Mouse (Mus musculus) heart, embryonic 10.5 days (tissue): ENCODE measurements at regions not wholly inside any gene's neighbourhood (a gene's known extent, or its start where the extent isn't known, plus 50 kb on each side); places are given as distances from the start of the nearest gene placed in this dataset.

Experiments
- DNase-seq: peaks from one replicate; pipeline ENCODE4 v3.0.0-alpha.2; 2017; ENCODE audit warnings: low spot score
- H3K27ac ChIP-seq: fragments of 300-500 bp; sonication (generic); 2 replicates; pipeline ENCODE4 v1.5.1; 2016; ENCODE audit warnings: mild to moderate bottlenecking
- H3K27me3 ChIP-seq: fragments of 300-500 bp; sonication (generic); 2 replicates; pipeline ENCODE4 v1.6.1; 2016; ENCODE audit warnings: mild to moderate bottlenecking; ENCODE audit not compliant: poor library complexity, insufficient read depth, severe bottlenecking
- H3K36me3 ChIP-seq: fragments of 300-500 bp; sonication (generic); 2 replicates; pipeline ENCODE4 v1.6.1; 2016; ENCODE audit warnings: mild to moderate bottlenecking, moderate library complexity
- H3K4me1 ChIP-seq: fragments of 300-500 bp; sonication (generic); 2 replicates; pipeline ENCODE4 v1.6.1; 2016; ENCODE audit warnings: mild to moderate bottlenecking
- H3K4me3 ChIP-seq: fragments of 300-500 bp; sonication (generic); 2 replicates; pipeline ENCODE4 v1.5.1; 2016; ENCODE audit warnings: mild to moderate bottlenecking, moderate library complexity
- H3K9me3 ChIP-seq: fragments of 300-500 bp; sonication (generic); 2 replicates; pipeline ENCODE4 v1.6.1; 2016; ENCODE audit warnings: mild to moderate bottlenecking, moderate library complexity
- WGBS: fragments of 180-500 bp; shearing (Covaris S2); methylation state at CpG from one replicate; pipeline ENCODE4 v1.1.7; 2016; 5-methylcytosine and 5-hydroxymethylcytosine counted together

- H3K9me3 ChIP-seq: no peaks in the 10 kb centered on the region
- H3K4me1 ChIP-seq: no peaks in the 10 kb centered on the region
- WGBS: 62% methylated on average over 1 of the region's 1 CpGs
- H3K27ac ChIP-seq: no peak overlapping the region
- no peaks in the 10 kb centered on the region for H3K36me3 ChIP-seq
- H3K4me3 ChIP-seq: no peak overlapping the region
- DNase-seq: no peak
- no peaks in the 10 kb centered on the region for H3K27me3 ChIP-seq
These were observed 127.8 kb upstream of the Sdr16c6 start for GRCm38 (mm10) chr4:4205158-4205557.

- no peaks in the 10 kb centered on the region for H3K4me1 ChIP-seq
- H3K27me3 ChIP-seq: no peaks in the 10 kb centered on the region
- no peak overlapping the region for H3K4me3 ChIP-seq
- no peak overlapping the region for H3K27ac ChIP-seq
- WGBS: 63% methylated on average over 2 of the region's 2 CpGs
- no peaks in the 10 kb centered on the region for H3K36me3 ChIP-seq
- no peaks in the 10 kb centered on the region for H3K9me3 ChIP-seq
- DNase-seq: no peak
These were observed 122.0 kb upstream of the Sdr16c6 start for GRCm38 (mm10) chr4:4199309-4199708.

- H3K27ac ChIP-seq: no peak overlapping the region
- DNase-seq: no peak
- no peaks in the 10 kb centered on the region for H3K4me1 ChIP-seq
- no peaks in the 10 kb centered on the region for H3K27me3 ChIP-seq
- no peaks in the 10 kb centered on the region for H3K36me3 ChIP-seq
- 57% methylated on average over 2 of the region's 2 CpGs for WGBS
- H3K4me3 ChIP-seq: no peak overlapping the region
- no peaks in the 10 kb centered on the region for H3K9me3 ChIP-seq
These were observed 118.5 kb upstream of the Sdr16c6 start for GRCm38 (mm10) chr4:4195834-4196233.

- H3K4me1 ChIP-seq: no peaks in the 10 kb centered on the region
- no peak overlapping the region for H3K27ac ChIP-seq
- no peak for DNase-seq
- H3K4me3 ChIP-seq: no peak overlapping the region
- WGBS: 65% methylated on average over 8 of the region's 8 CpGs
- H3K9me3 ChIP-seq: no peaks in the 10 kb centered on the region
- no peaks in the 10 kb centered on the region for H3K27me3 ChIP-seq
- no peaks in the 10 kb centered on the region for H3K36me3 ChIP-seq
These were observed 117.9 kb upstream of the Sdr16c6 start for GRCm38 (mm10) chr4:4195250-4195649.
